Mouse (Mus musculus): ENCODE data around the gene Xkr8. TPM values are rescaled to one million over a fixed set of nuclear protein-coding genes. Genes with fewer than 3 reads are reported as not detected.

Gene Xkr8
- polyA plus RNA-seq (2015; fragmentation: Nextera tagmentation; extraction: Ambion mirVana), result 3.7 and 5.1 TPM in 2 replicates

DNA sequence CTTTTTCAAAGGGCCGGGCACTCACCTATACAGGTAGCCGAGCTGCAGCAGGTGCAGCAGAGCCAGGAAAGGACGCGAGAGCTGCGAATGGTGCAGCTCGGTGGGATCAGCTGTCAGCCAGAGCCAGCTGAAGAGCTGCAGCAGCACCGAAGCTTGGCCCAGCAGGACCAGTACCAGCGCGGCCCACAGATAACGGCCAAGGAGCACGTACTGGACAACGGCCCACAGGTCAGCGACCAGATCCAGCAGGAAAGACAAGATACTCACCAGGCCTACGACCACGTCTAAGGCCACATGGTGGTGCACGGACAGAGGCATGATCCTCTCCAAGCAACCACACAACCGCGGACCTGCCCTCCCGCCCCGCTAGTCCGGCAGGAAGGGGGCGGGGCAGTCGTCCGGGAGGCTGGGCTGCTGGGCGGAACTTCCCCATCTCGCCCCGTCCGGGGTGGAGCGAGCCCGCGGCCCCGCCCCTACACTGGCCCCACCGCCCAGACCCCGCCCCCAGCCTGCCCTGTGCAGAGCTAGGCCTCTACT, at the start of gene Xkr8:
Gene Xkr8, minus strand, starts transcription at position 399 of the 537 bp plus-strand sequence.
- TF ChIP-seq CTCF (IDR thresholded peaks at IDR 0.05) (peak; percentile 58), EP300 (IDR thresholded peaks at IDR 0.05) (no peak)
- DNase-seq (ENCODE audit: low spot score), result peak; percentile 96
- Histone ChIP-seq H3K9me3 (ENCODE audit: low read length) (no peaks in the 10 kb centered on the region), H3K9ac (replicated peaks; ENCODE audit: low read depth) (peak within 1 kb of the TSS; percentile 59), H3K4me3 (ENCODE audit: low read depth, low read length) (peak within 1 kb of the TSS; percentile 54), H3K4me1 (ENCODE audit: insufficient read depth, low read depth, low read length) (peaks cover 11% of the 10 kb centered on the region; the same call in 1 of the 2 replicates), H3K36me3 (ENCODE audit: insufficient read depth, low read length) (no peaks in the 10 kb centered on the region), H3K27me3 (replicated peaks; ENCODE audit: insufficient read depth, low read length) (no peaks in the 10 kb centered on the region), H3K27ac (ENCODE audit: low read length) (no peak within 1 kb of the TSS), H3K4me2 (replicated peaks; ENCODE audit: low read depth, low read length) (peak within 1 kb of the TSS; percentile 90)
- 2% methylated on average over 33 of the region's 34 CpGs for WGBS
- peak; percentile 99 for ATAC-seq

- Histone ChIP-seq H3K4me3 (ENCODE audit: low read depth, low read length) (no peak overlapping the region), H3K9me3 (ENCODE audit: low read length) (no peaks in the 10 kb centered on the region), H3K36me3 (ENCODE audit: insufficient read depth, low read length) (peaks cover 14% of the 10 kb centered on the region), H3K4me1 (ENCODE audit: insufficient read depth, low read depth, low read length) (no peaks in the 10 kb centered on the region), H3K27ac (ENCODE audit: low read length) (no peak overlapping the region), H3K9ac (replicated peaks; ENCODE audit: low read depth) (no peak overlapping the region), H3K27me3 (replicated peaks; ENCODE audit: insufficient read depth, low read length) (no peaks in the 10 kb centered on the region), H3K4me2 (replicated peaks; ENCODE audit: low read depth, low read length) (no peak overlapping the region)
- ATAC-seq, result no peak
- WGBS, result 83% methylated on average over 4 of the region's 4 CpGs
- TF ChIP-seq EP300 (IDR thresholded peaks at IDR 0.05) (no peak), CTCF (IDR thresholded peaks at IDR 0.05) (no peak)
- peak; percentile 28 for DNase-seq (ENCODE audit: low spot score)
Observed at GRCm38 (mm10) chr4:132780288-132780687, 47.9 kb upstream of the Xkr8 start.

DNA sequence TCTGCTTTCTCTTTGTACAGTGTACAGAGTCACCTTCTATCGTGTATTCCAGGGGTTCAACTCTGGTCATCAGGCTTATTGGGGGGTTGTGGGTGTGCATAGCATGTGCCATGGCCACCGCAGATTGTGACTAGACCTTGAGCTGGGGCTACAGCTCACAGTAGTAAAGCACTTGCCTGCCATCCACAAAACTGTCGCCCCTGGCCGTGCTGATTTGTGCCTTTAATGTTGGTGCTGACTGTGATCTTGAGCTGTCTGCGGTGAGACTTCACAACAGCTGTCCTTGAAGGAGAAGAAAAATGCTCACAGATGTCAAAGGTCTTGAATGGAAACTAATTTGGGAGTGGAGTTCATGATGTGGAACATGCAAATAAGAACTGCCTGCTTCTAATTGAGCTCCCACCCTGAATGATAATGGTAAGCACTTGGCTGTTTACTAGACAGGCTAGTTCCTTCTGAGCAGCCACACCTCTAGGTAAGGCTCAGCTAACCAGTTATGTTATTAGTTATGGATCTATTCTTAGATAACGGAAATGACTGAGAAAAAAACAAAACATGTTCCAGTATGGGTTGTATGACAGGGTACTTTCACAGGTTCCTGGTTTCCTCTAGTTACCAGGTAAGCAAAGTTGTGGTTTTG, 46.3 kb upstream of the Xkr8 start:
- H3K9me3 ChIP-seq (ENCODE audit: low read length), result no peaks in the 10 kb centered on the region
- H3K36me3 ChIP-seq (ENCODE audit: insufficient read depth, low read length), result peaks cover 28% of the 10 kb centered on the region
- WGBS, result 96% methylated on average over 6 of the region's 6 CpGs
- no peak overlapping the region for H3K9ac ChIP-seq (replicated peaks; ENCODE audit: low read depth)
- no peak for TF ChIP-seq EP300 (IDR thresholded peaks at IDR 0.05)
- no peak for TF ChIP-seq CTCF (IDR thresholded peaks at IDR 0.05)
- no peaks in the 10 kb centered on the region for H3K27me3 ChIP-seq (replicated peaks; ENCODE audit: insufficient read depth, low read length)
- H3K27ac ChIP-seq (ENCODE audit: low read length), result no peak overlapping the region
- H3K4me1 ChIP-seq (ENCODE audit: insufficient read depth, low read depth, low read length), result no peaks in the 10 kb centered on the region
- no peak overlapping the region for H3K4me3 ChIP-seq (ENCODE audit: low read depth, low read length)
- ATAC-seq (no peak), DNase-seq (ENCODE audit: low spot score) (no peak)
- no peak overlapping the region for H3K4me2 ChIP-seq (replicated peaks; ENCODE audit: low read depth, low read length)

GRCm38 (mm10) chr4:132776764-132777163, 44.4 kb upstream of the Xkr8 start:
- Histone ChIP-seq H3K9ac (replicated peaks; ENCODE audit: low read depth) (no peak overlapping the region), H3K4me3 (ENCODE audit: low read depth, low read length) (no peak overlapping the region), H3K36me3 (ENCODE audit: insufficient read depth, low read length) (peaks cover 36% of the 10 kb centered on the region), H3K4me1 (ENCODE audit: insufficient read depth, low read depth, low read length) (no peaks in the 10 kb centered on the region), H3K9me3 (ENCODE audit: low read length) (no peaks in the 10 kb centered on the region), H3K27ac (ENCODE audit: low read length) (no peak overlapping the region), H3K4me2 (replicated peaks; ENCODE audit: low read depth, low read length) (no peak overlapping the region), H3K27me3 (replicated peaks; ENCODE audit: insufficient read depth, low read length) (no peaks in the 10 kb centered on the region)
- ATAC-seq, result 0 out of 2 replicates have a peak, but pooled peaks have one; percentile 35
- WGBS, result 76% methylated on average over 5 of the region's 5 CpGs
- peak; percentile 82 for TF ChIP-seq CTCF (IDR thresholded peaks at IDR 0.05)
- TF ChIP-seq EP300 (IDR thresholded peaks at IDR 0.05), result no peak
- DNase-seq (ENCODE audit: low spot score), result peak; percentile 47

GRCm38 (mm10) chr4:132774905-132775304, 42.6 kb upstream of the Xkr8 start:
- ATAC-seq (no peak), DNase-seq (ENCODE audit: low spot score) (no peak)
- H3K4me3 ChIP-seq (ENCODE audit: low read depth, low read length), result no peak overlapping the region
- no peaks in the 10 kb centered on the region for H3K27me3 ChIP-seq (replicated peaks; ENCODE audit: insufficient read depth, low read length)
- TF ChIP-seq CTCF (IDR thresholded peaks at IDR 0.05) (no peak), EP300 (IDR thresholded peaks at IDR 0.05) (no peak)
- H3K9me3 ChIP-seq (ENCODE audit: low read length), result no peaks in the 10 kb centered on the region
- peaks cover 37% of the 10 kb centered on the region for H3K36me3 ChIP-seq (ENCODE audit: insufficient read depth, low read length)
- 81% methylated on average over 3 of the region's 3 CpGs for WGBS
- no peaks in the 10 kb centered on the region for H3K4me1 ChIP-seq (ENCODE audit: insufficient read depth, low read depth, low read length)
- H3K27ac ChIP-seq (ENCODE audit: low read length), result no peak overlapping the region
- no peak overlapping the region for H3K9ac ChIP-seq (replicated peaks; ENCODE audit: low read depth)
- H3K4me2 ChIP-seq (replicated peaks; ENCODE audit: low read depth, low read length), result no peak overlapping the region

DNA sequence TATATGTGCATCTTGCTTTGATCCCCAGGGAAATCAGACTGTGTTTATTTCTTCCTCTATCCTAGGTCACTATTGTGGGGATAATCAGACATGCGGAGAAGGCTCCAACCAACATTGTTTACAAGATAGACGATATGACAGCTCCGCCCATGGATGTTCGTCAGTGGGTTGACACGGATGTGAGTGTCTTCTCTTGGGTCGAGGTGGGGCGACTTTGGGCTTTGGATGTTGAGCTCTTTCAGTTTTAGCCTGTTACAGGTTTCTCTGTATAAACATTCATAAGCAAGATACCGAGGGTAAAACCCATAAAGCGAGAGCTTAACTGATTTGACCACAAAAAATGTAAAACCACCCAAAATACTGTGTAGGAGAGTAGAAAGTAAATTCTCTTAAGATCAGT, 39.4 kb upstream of the Xkr8 start:
- no peak overlapping the region for H3K27ac ChIP-seq (ENCODE audit: low read length)
- ATAC-seq (no peak), DNase-seq (ENCODE audit: low spot score) (no peak)
- no peaks in the 10 kb centered on the region for H3K9me3 ChIP-seq (ENCODE audit: low read length)
- peaks cover 5% of the 10 kb centered on the region; the same call in 1 of the 2 replicates for H3K4me1 ChIP-seq (ENCODE audit: insufficient read depth, low read depth, low read length)
- TF ChIP-seq CTCF (IDR thresholded peaks at IDR 0.05) (no peak), EP300 (IDR thresholded peaks at IDR 0.05) (no peak)
- H3K36me3 ChIP-seq (ENCODE audit: insufficient read depth, low read length), result peaks cover 32% of the 10 kb centered on the region
- WGBS, result 76% methylated on average over 9 of the region's 9 CpGs
- H3K4me2 ChIP-seq (replicated peaks; ENCODE audit: low read depth, low read length), result no peak overlapping the region
- no peak overlapping the region for H3K9ac ChIP-seq (replicated peaks; ENCODE audit: low read depth)
- H3K27me3 ChIP-seq (replicated peaks; ENCODE audit: insufficient read depth, low read length), result no peaks in the 10 kb centered on the region
- no peak overlapping the region for H3K4me3 ChIP-seq (ENCODE audit: low read depth, low read length)

Measured in lung, postnatal 0 days (tissue).